Mouse (Mus musculus): ENCODE measurements around the gene Odf3.

The Odf3 gene

DNA sequence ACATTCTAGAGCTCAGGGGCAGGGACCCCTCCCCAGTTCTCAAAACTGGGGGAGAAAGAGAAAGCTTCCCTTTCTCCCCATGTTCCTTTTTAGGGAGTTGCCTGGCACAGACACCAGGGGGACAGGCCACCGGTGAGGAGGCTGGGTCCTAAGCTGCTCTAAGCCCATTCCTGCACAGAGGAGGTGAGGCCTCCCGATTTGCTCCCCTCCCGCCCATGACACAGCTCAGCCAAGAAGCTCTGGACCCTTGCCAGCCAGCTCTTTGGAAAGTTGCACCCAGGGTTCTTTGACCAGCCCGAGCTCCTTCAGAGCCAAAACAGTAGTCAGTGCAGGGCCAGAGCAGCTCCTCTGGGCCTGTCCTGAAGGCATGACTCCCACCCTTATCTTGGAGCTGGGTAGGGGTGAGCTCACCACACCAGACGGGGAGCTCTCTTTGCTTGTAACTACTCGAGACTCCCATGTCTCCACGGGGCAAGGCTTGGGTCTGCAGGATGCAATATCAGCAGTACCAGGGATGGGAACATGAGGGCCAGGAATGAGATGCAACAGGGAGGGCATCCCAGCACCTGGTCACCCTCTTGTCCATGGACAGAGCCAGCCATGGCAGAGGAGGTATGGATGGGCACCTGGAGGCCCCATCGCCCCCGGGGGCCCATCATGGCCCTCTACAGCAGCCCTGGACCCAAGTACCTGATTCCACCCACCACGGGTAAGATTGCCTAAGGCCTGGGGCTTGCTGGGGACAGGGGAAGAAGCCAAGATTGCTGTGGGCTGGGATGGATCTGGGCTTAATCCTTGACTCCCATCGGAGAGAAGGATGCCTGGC is at the start of gene Odf3:
Odf3 (plus strand) TSS at position 51 of the 826 bp plus-strand sequence.
- peak; percentile 53 for DNase-seq

GRCm38 (mm10) chr7:140798212-140798611 is 49.4 kb upstream of the Odf3 start:
- no peak for DNase-seq

DNA sequence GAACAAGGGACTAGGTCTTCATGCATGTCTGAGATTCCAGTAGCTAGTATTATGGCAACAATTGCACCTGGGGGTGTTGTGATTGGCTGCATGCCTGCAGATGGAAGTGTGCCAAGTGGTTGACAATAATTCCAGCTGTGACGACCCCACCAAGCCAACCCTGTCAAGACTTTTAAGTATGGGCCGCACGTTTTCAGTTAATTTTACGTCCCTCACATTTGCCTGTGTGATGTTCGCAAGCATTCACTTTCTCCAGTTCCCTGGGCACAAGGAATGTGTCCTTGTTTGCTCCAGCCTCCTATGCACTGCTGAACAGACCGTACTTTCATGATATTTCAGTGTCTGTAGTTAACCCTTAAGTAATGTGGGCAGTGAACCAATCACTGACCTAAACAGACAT is 45.0 kb upstream of the Odf3 start:
- peak; percentile 76 for DNase-seq

DNA sequence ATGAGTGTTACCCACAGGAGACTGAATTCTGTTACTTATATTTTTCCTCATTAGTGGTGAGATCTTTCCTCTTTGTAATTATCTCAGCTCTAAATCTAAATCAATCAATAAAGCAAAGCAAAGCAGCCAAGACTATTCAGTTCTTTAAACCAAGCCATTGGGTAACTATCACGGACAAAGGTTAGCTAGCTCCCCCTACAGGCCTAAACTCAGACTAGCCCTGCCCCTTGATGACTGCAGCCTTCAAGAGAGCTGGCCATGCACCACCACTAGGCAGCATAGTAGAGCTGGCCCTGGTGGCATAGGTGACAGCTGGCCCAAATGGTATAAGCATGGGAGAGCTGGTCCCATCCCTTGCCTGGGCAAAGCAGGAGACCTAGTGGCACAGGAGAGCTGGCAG is 41.9 kb upstream of the Odf3 start:
- peak; percentile 75 for DNase-seq

DNA sequence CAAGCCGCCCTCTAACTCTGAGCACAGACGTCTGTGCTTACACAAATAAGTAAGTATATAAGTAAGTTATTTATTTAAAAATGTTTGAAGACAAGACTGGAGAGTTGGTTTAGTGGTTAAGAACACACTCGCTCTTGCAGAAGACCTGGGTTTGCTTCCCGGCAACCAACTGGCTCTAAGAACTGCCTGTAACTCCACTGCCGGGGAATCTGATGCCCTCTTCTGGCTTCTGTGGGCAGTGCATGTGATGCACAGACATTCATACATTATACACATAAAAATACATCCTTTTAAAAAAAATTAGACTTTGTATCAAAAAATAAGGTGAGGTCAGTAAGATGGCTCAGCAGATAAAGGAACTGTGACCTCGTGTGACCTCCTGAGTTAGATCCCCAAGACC is 37.1 kb upstream of the Odf3 start:
- DNase-seq = no peak

- DNase-seq = no peak
Measured at GRCm38 (mm10) chr7:140811714-140812113, 35.9 kb upstream of the Odf3 start.

DNA sequence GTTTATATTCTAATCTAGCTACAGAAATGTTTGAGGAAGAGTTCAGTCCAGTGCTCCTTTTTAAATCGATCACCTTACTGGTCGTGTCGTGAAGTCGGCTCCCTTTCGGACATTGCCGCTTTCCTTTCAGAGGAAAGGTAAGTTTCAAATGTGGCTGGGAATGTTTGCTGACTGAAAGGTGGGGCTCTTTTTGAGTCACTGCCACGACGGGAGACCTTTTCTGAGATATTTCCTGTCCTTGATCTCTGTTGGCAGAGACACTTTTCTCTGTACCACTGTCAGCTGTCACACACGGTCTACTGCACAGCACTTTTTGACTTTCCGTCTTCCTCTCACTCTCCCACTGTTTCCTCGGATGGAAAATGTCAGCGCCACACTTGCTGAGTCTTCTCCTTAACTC is 34.8 kb upstream of the Odf3 start:
- DNase-seq = no peak

DNA sequence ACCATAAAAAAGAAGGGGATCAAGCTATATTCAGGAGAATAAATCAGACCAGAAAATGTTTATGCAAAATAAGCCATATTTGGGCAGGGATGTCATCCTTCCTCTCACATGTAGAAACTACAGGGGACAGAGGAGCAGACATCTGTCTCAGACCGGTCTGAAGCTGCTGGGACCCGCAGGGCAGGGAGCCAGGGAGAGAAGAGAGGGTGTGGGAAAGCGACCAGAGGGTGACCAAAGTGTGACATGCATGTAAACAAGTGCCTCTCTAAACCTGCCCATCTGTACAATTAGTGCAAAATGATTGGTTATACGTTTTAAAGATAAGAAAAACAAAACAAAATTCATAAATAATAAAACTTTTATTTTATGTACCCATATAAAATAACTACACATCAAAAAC is 27.4 kb upstream of the Odf3 start:
- DNase-seq = no peak

GRCm38 (mm10) chr7:140821305-140821652 is 26.3 kb upstream of the Odf3 start:
- no peak for DNase-seq

GRCm38 (mm10) chr7:140821653-140822329 is 25.8 kb upstream of the Odf3 start, which contains the start of gene Zfp941:
Gene Zfp941 (minus strand): TSS chr7:140822178.
- DNase-seq = peak; percentile 53

DNA sequence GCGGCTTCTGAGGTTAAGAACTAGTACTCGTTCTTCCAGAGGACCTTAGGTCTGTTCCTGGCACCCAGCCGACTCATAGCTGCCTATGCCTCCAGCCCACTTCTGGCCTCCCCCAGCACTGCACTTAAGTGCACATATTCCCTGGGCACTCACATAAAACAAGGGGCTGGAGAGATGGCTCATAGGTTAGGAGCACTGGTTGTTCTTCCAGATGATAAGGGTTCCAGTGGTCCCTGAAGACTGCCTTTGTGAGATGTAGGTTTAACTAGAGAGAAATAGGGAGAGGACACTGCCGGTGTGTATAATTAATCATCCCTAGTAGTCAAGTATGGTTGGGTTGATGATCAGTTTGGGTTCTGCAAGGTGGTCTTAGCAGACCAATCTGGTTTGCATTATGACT is 24.9 kb upstream of the Odf3 start:
- no peak for DNase-seq

GRCm38 (mm10) chr7:140828171-140828881 is 19.3 kb upstream of the Odf3 start:
- DNase-seq = peak; percentile 87

- DNase-seq = no peak
Measured at GRCm38 (mm10) chr7:140831447-140831846, 16.2 kb upstream of the Odf3 start.

DNA sequence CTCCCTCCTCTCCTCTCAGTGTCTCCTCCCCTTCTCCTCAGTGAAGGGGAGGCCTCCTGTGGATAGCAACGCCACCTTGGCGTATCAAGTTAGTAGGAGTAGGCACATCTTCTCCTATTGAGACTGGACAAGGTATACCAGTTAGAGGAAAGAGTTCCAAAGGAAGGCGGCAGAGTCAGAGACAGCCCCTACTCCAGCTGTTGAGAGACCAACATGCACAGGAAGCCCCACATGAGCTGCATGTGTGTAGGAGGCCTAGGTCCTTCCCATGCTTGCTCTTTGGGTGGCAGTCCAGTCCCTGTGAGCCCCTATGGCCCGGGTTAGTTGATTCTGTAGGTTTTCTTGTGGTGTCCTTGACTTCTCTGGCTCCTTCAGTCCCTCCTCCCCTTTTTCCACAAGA is 14.3 kb upstream of the Odf3 start:
- DNase-seq = no peak

- DNase-seq = peak; percentile 68
Measured at GRCm38 (mm10) chr7:140834968-140835757, 12.4 kb upstream of the Odf3 start, which contains the start of gene Urah. Gene Urah (plus strand): TSS chr7:140835018.

DNA sequence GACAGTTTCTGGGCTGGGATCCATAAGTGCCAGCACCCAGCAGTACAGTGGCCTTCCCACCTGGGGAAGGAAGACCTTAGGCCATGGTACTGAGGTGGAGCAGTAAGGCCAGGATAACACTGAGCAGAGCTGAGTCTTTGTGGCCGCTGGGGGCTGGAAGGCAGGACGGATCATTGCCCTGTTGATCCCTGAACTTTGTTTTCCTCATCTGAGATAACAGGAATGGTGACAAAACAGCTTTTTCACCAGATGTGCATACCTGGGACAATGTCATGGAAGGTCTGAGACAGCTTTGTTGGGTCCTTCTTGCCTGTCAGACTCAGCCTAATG is 11.9 kb upstream of the Odf3 start:
- DNase-seq = no peak

DNA sequence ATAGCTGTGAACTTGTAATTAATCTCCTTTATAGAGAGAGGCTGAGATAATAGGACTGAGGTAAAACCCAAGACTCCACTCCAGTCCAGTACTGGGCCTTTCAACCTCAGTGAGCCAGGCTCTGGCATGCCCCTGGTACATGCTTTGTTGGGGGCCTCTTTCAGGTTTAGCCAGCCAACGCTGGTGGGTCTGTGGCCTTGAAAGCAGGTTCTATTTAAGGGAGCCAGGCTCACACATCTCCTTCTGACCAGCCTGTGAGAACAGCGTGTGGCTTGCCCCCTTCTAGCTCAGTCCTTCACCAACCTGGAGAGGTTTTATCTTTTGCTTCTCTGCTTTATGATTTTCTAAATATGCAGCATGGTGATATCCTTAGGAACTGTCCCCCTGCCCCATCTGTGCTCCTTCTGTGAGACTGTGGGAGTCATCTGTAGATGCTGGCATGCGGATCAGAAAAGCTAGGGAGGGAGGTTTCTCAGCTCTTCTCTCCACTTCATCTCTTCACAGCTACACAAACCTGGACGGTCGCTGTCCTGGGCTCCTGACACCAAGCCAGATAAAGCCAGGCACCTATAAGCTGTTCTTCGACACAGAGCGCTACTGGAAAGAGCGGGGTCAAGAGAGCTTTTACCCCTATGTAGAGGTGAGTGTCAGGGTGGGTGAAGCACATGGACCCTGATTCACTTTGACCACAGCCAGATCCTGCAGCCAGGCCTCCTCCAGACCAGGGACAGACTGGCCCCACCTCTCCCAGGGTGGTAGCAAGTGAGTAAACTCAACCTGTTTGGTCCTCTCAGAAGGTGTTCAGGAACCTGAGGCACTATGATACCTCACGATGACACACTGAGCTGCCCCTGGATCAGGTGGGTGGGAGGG is 11.1 kb upstream of the Odf3 start:
- DNase-seq = no peak

GRCm38 (mm10) chr7:140839556-140839955 is 8.0 kb upstream of the Odf3 start:
- DNase-seq = no peak

- DNase-seq = no peak
Measured at GRCm38 (mm10) chr7:140840750-140841735, 6.6 kb upstream of the Odf3 start.

GRCm38 (mm10) chr7:140843806-140844205 is 3.8 kb upstream of the Odf3 start:
- no peak for DNase-seq
